Mouse (Mus musculus) hindbrain, embryonic 16.5 days (tissue): ENCODE results near the gene Agtpbp1. TPM values are rescaled to one million over a fixed set of nuclear protein-coding genes. Genes with fewer than 3 reads are reported as not detected.

Experiments used
- ATAC-seq: fragments of 200-750 bp; cut with Nextera tagmentation; 2 replicates; pipeline ENCODE4 v1.8.0; 2017; ENCODE audit warnings: moderate TSS enrichment, moderate library complexity
- H3K27ac ChIP-seq: fragments of 300-500 bp; sonication (generic); 2 replicates; pipeline ENCODE4 v1.5.1; 2014; ENCODE audit warnings: low read depth, mild to moderate bottlenecking, control low read depth, low read length, moderate library complexity
- H3K27me3 ChIP-seq: fragments of 300-500 bp; sonication (generic); replicated peaks from 2 replicates; pipeline ENCODE4 v1.6.1; 2014; ENCODE audit warnings: low read length; ENCODE audit not compliant: control insufficient read depth, insufficient read depth
- H3K36me3 ChIP-seq: fragments of 300-500 bp; sonication (generic); 2 replicates; pipeline ENCODE4 v1.6.1; 2014; ENCODE audit warnings: mild to moderate bottlenecking, low read length, moderate library complexity, mixed read lengths; ENCODE audit not compliant: control insufficient read depth, insufficient read depth
- H3K4me1 ChIP-seq: fragments of 300-500 bp; sonication (generic); 2 replicates; pipeline ENCODE4 v1.6.1; 2014; ENCODE audit warnings: low read depth, low read length; ENCODE audit not compliant: control insufficient read depth, insufficient read depth
- H3K4me2 ChIP-seq: fragments of 300-500 bp; sonication (generic); 2 replicates; pipeline ENCODE4 v1.6.1; 2014; ENCODE audit warnings: mild to moderate bottlenecking, low read length, control low read depth, moderate library complexity
- H3K4me3 ChIP-seq: fragments of 300-500 bp; sonication (generic); 2 replicates; pipeline ENCODE4 v1.5.1; 2014; ENCODE audit warnings: mild to moderate bottlenecking, low read length, control low read depth, moderate library complexity
- H3K9ac ChIP-seq: fragments of 300-500 bp; sonication (generic); 2 replicates; pipeline ENCODE4 v1.6.1; 2014; ENCODE audit warnings: low read depth, mild to moderate bottlenecking, control low read depth, low read length, moderate library complexity
- H3K9me3 ChIP-seq: fragments of 300-500 bp; sonication (generic); 2 replicates; pipeline ENCODE4 v1.6.1; 2014; ENCODE audit warnings: mild to moderate bottlenecking, low read length, moderate library complexity; ENCODE audit not compliant: control insufficient read depth
- WGBS: fragments of 180-500 bp; shearing (Covaris S2); extraction: QIAGEN DNeasy Blood & Tissue Kit; methylation state at CpG from one replicate; pipeline ENCODE4 v1.1.7; 2014; 5-methylcytosine and 5-hydroxymethylcytosine counted together
- polyA plus RNA-seq: library from polyadenylated mRNA; unstranded; fragments of >200 nt; fragmentation: Nextera tagmentation; extraction: Ambion mirVana; gene quantifications from 2 replicates; pipeline ENCODE4 v1.2.1, GENCODE M21; 2015

Agtpbp1 gene
- polyA plus RNA-seq, 1 experiment from 2014 or later, result 69.0 TPM

DNA sequence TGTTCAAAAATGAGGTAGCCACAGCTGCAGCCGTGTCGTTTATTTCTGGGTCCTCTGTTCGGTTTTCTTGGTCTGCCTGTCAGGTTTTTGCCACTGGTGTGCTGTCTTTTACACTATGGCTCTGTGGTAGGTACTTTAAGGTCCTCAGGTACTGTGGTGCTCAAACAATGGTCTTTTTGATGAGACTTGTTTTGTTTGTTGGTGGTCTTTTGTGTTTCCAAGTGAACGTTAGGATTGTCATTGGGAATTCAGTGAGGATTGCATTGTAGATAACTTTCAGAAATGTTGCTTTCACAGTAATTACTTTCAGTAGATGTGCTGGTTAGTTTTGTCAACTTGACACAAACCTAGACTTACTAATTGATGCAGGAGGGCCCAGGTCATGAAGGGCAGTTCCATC is 4.6 kb upstream of the Agtpbp1 start:
- WGBS, result 86% methylated on average over 4 of the region's 4 CpGs
- Histone ChIP-seq H3K9ac (no peak overlapping the region), H3K27ac (no peak overlapping the region), H3K4me3 (no peak overlapping the region), H3K4me1 (peaks cover 23% of the 10 kb centered on the region), H3K9me3 (no peaks in the 10 kb centered on the region), H3K4me2 (no peak overlapping the region), H3K36me3 (peaks cover 26% of the 10 kb centered on the region), H3K27me3 (no peaks in the 10 kb centered on the region)
- no peak for ATAC-seq

DNA sequence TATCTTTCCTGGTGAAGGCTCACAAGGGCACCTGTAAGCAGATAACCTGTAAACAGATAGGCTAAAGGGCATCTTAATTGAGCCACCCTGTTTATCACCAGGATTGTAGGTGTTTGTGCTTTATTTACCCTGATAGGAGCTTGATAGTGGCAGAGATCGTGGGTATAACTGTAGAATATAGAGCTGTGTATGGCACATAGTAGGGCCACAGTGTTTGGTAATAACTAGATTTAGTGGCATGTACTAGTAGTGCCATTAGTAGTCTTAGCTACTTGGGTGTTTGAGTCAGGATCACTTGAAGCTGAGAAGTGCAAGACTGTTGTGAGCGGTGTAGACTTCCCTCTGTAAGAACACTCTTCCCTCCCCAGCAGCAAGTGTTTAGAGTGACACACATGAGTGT is 2.2 kb upstream of the Agtpbp1 start:
- Histone ChIP-seq H3K4me1 (peaks cover 25% of the 10 kb centered on the region), H3K36me3 (peaks cover 17% of the 10 kb centered on the region), H3K4me2 (0 out of 2 replicates have a peak overlapping the region, but pooled peaks have one; percentile 14), H3K9me3 (no peaks in the 10 kb centered on the region), H3K4me3 (no peak overlapping the region), H3K27me3 (no peaks in the 10 kb centered on the region), H3K9ac (no peak overlapping the region), H3K27ac (no peak overlapping the region)
- no peak for ATAC-seq
- WGBS, result 100% methylated on average over 2 of the region's 2 CpGs

DNA sequence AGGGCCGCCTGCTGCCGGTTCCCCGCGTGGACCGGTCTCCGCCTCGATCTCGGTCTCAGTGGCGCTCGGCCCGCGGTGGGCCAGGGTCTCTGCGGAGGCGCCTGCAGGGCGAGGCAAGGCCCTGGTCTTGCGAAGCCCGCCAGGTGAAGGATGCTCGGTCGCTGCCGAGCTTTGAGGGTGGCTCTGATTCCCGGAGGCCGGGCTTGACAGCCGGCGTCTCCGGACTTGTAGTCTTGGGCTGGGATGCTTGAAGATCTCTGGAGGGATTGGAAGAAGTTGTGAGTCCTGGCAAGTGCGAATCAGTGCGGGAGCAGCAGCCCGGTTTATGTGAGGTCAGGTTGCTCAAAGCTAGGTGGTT is 600 bp upstream of the Agtpbp1 start:
- Histone ChIP-seq H3K9ac (peak overlapping the region; percentile 91), H3K9me3 (no peaks in the 10 kb centered on the region), H3K4me1 (peaks cover 25% of the 10 kb centered on the region), H3K36me3 (peaks cover 11% of the 10 kb centered on the region), H3K4me3 (peak overlapping the region; percentile 71), H3K4me2 (peak overlapping the region; percentile 92), H3K27ac (peak overlapping the region; percentile 89), H3K27me3 (no peaks in the 10 kb centered on the region)
- ATAC-seq, result no peak
- under 1% methylated on average over 28 of the region's 28 CpGs for WGBS

DNA sequence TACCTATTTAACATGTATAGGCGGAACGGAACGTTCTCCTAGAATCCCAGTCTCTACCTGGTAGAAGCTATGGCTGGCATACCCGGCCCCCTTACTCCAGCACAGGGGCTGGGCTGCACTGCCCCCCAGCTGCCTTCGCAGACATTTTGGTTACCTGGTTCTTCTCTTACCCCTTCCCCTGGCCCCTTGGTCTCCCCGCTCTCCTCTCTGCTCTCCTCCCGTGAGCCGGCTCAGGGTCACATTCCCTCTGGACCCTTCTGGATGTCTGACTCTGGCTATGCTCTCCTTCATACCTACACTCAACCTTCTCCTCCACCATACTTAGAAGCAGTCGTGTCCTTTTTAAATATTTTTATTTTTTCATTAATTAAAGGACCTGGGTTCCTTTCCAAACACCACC is 546 bp downstream of the Agtpbp1 start:
- peak overlapping the region; percentile 71 for H3K4me3 ChIP-seq
- peak overlapping the region; percentile 81 for H3K27ac ChIP-seq
- WGBS, result 6% methylated on average over 9 of the region's 9 CpGs
- H3K9me3 ChIP-seq, result no peaks in the 10 kb centered on the region
- H3K27me3 ChIP-seq, result no peaks in the 10 kb centered on the region
- H3K36me3 ChIP-seq, result 0 out of 2 replicates have a peak, but pooled peaks cover 3% of the 10 kb centered on the region
- H3K9ac ChIP-seq, result peak overlapping the region; percentile 79
- H3K4me1 ChIP-seq, result peaks cover 25% of the 10 kb centered on the region
- ATAC-seq, result peak; percentile 53
- H3K4me2 ChIP-seq, result peak overlapping the region; percentile 99

DNA sequence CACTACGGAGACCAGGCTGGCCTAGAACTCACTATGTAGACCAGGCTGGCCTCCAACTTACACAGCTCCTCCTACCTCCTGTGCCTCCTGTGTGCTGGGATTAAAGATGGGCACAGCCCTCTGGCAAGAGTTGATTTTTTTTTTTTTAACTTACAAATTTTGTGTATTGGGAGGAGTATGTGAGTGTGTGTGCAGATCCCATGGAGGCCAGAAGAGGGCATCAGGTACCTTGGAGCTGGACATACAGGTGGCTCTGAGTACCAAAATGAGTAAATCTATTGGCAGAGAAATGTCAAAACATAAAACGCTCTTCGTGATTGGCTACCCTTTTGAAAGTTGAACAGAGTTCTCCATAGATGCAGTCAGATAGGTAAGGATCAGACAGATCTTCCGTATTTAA is 4.1 kb downstream of the Agtpbp1 start:
- Histone ChIP-seq H3K36me3 (no peaks in the 10 kb centered on the region), H3K9me3 (no peaks in the 10 kb centered on the region), H3K4me2 (no peak overlapping the region), H3K27ac (no peak overlapping the region), H3K4me1 (peaks cover 4% of the 10 kb centered on the region), H3K27me3 (no peaks in the 10 kb centered on the region), H3K9ac (no peak overlapping the region), H3K4me3 (no peak overlapping the region)
- WGBS, result 93% methylated on average over 4 of the region's 4 CpGs
- no peak for ATAC-seq

DNA sequence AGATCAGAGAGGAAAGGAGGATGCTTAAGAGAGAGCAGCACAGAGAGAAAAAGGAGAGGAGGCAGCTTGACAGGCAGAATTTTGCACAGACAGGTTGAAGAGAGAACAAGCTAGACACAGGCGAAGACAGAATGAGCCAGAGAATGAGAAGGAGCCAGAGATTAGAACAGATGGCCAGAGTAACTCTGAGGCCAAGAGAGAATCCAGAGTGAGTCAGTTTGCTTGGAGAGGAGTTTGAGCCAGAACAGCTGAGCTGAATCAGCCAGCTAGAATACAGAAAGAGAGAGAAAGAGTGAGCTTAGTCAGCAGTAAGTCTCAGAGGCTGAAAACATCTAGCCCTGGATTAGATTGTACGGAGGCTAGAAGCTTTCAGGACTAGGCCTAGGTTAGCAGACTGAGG is 12.5 kb downstream of the Agtpbp1 start:
- ATAC-seq, result no peak
- WGBS, result 88% methylated on average over 2 of the region's 2 CpGs

DNA sequence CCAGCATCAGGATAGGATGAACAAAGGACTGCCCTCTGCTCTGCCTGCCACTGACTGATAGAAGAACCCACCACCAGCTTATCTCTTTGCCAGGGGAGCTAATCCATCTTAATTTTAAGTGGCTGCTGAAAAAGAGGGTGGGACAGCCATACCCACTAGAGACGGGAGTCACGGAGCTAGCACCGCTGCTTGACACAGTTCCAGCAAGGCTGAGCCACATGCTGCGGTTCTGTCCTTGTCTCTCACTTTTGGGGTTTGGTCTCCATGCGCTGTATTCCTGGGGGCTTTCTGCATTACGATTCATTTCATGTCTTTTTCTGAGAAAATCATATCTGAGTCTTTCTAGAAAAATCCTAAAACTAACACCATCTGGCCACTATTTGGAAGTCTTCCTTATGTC is 13.9 kb downstream of the Agtpbp1 start:
- Histone ChIP-seq H3K27me3 (no peaks in the 10 kb centered on the region), H3K9ac (no peak overlapping the region), H3K4me1 (no peaks in the 10 kb centered on the region), H3K4me2 (no peak overlapping the region), H3K36me3 (no peaks in the 10 kb centered on the region), H3K4me3 (no peak overlapping the region), H3K27ac (no peak overlapping the region), H3K9me3 (no peaks in the 10 kb centered on the region)
- 75% methylated on average over 6 of the region's 6 CpGs for WGBS
- ATAC-seq, result no peak

More for the DNA sequence above, 12.5 kb downstream of the Agtpbp1 start:
- Histone ChIP-seq H3K36me3 (no peaks in the 10 kb centered on the region), H3K4me3 (no peak overlapping the region), H3K4me2 (no peak overlapping the region), H3K27ac (no peak overlapping the region), H3K4me1 (no peaks in the 10 kb centered on the region), H3K9me3 (no peaks in the 10 kb centered on the region), H3K27me3 (no peaks in the 10 kb centered on the region), H3K9ac (no peak overlapping the region)

DNA sequence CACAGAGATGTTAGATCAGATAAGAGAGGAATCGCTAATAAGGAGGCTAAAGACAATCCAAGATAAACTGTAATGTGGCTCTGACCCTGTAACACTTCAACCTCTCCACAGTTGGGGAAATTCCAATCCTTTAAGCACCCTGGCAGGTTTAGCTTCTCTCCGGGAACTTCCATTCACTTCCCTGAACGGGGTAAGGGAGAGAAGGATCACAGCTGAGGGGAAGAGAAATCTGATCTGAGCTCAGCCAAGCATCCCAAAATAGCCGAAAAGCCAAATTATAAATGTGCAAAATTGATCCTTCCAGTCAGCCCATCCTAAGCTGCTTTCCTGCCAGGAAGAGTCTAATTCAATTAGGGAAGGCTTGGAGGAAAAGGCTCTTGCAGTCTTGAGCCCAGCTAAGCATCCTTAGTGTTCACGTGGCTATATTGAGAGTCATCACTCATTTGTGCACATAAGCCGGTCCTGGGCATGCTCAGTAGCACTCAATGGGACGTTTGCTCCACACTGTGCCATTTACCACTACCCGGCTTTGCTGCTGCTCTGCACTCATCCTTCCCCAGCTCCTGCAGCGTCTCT is 19.0 kb downstream of the Agtpbp1 start:
- Histone ChIP-seq H3K4me1 (no peaks in the 10 kb centered on the region), H3K27me3 (no peaks in the 10 kb centered on the region), H3K9ac (no peak overlapping the region; the same call in 1 of the 2 replicates), H3K27ac (0 out of 2 replicates have a peak overlapping the region, but pooled peaks have one; percentile 14), H3K4me3 (no peak overlapping the region), H3K36me3 (no peaks in the 10 kb centered on the region), H3K9me3 (no peaks in the 10 kb centered on the region), H3K4me2 (no peak overlapping the region)
- peak; percentile 82 for ATAC-seq
- 57% methylated on average over 9 of the region's 9 CpGs for WGBS

DNA sequence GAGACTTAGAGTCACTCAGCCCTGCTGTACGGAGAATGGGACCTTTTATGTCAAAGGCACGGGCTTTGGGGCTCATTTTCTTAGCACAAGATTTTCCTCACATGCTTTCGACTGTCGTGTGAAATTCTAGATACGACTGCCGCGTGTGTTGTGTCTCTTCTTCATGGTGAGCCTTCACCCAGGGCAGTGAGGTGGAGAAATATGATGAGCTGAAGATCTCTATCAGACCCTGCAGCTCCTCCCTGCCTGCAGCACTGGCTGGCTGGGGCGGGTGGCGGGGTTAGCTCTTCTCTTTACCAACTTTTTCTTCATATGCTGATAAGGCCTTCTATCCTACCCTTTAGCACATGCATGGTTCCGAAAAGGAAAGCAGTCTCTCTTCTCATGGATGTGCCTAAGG is 20.1 kb downstream of the Agtpbp1 start:
- Histone ChIP-seq H3K4me1 (no peaks in the 10 kb centered on the region), H3K9me3 (no peaks in the 10 kb centered on the region), H3K27ac (no peak overlapping the region), H3K36me3 (no peaks in the 10 kb centered on the region), H3K9ac (no peak overlapping the region), H3K4me2 (no peak overlapping the region), H3K27me3 (no peaks in the 10 kb centered on the region), H3K4me3 (no peak overlapping the region)
- ATAC-seq, result no peak
- WGBS, result 83% methylated on average over 10 of the region's 10 CpGs

DNA sequence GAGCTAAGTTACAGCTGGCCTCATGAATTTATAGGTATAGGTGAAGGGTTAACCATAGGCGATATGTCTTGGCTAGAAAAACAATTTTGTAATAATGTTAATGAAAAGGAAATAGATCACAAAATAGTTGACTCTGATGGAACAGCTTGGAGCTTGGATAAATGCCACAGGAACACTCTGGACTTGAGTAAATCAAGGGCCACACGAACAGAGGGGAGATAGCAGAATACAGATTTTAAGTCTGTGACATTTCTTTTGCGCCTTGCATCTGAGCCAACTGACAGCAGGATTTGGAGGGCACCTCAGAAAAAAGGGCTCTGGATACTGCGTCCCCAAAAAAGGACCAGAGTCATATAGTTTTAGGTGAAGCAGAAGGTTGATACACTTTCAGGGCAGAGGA is 20.5 kb downstream of the Agtpbp1 start:
- Histone ChIP-seq H3K4me2 (no peak overlapping the region), H3K9me3 (no peaks in the 10 kb centered on the region), H3K4me1 (no peaks in the 10 kb centered on the region), H3K27ac (no peak overlapping the region), H3K27me3 (no peaks in the 10 kb centered on the region), H3K4me3 (no peak overlapping the region), H3K36me3 (no peaks in the 10 kb centered on the region), H3K9ac (no peak overlapping the region)
- no peak for ATAC-seq
- WGBS, result 89% methylated on average over 4 of the region's 4 CpGs
